Mouse (Mus musculus): ENCODE measurements around the gene Wnk4.
"Not testable (repeated sequence)": the region's sequence is repeated elsewhere in the genome, so short reads cannot be mapped to it uniquely, and the experiment has no call there.

Gene Wnk4

GRCm38 (mm10) chr11:101316501-101316917, 56.1 kb downstream of the Wnk4 start:
- DNase-seq (ENCODE audit: low spot score), result no peak

GRCm38 (mm10) chr11:101323609-101324008, 63.2 kb downstream of the Wnk4 start:
- no peak for DNase-seq (ENCODE audit: low spot score)

GRCm38 (mm10) chr11:101324763-101325162, 64.4 kb downstream of the Wnk4 start, which contains the start of gene Aoc2:
Gene Aoc2, plus strand, starts transcription at chr11:101325063.
- no peak for DNase-seq (ENCODE audit: low spot score)

GRCm38 (mm10) chr11:101325201-101325600, 64.8 kb downstream of the Wnk4 start:
- DNase-seq (ENCODE audit: low spot score), result not testable (repeated sequence)

GRCm38 (mm10) chr11:101326147-101326546, 65.8 kb downstream of the Wnk4 start:
- DNase-seq (ENCODE audit: low spot score), result no peak

Measured in urinary bladder, postnatal 10 days (tissue).